Comparison of ENCODE assay signal across 8 mouse cellular contexts in genomic region chr15:99819109-99819440, GRCm38 (mm10). TPM values are rescaled to one million over a fixed set of nuclear protein-coding genes. Genes with fewer than 3 reads are reported as not detected.
A peak's percentile ranks its signal among the peaks of the same experiment; 100 is the strongest.
DNase-seq lines count a peak whose midpoint lies in the region; ATAC-seq and TF ChIP-seq lines count a peak whose summit lies in the region.

No protein-coding gene starts in this region.

- no peaks in the 10 kb centered on the region for H3K9me3 ChIP-seq in kidney, postnatal 0 days (replicated peaks; ENCODE audit: low read length)
- peaks cover 4% of the 10 kb centered on the region; the same call in 1 of the 2 replicates for H3K9me3 ChIP-seq in embryonic facial prominence, embryonic 13.5 days
- no peaks in the 10 kb centered on the region for H3K9me3 ChIP-seq in intestine, embryonic 15.5 days

- peak overlapping the region; percentile 61 for H3K4me2 ChIP-seq in kidney, postnatal 0 days (ENCODE audit: low read length)
- H3K4me2 ChIP-seq in embryonic facial prominence, embryonic 13.5 days = peak overlapping the region; percentile 71
- peak overlapping the region; percentile 57 for H3K4me2 ChIP-seq in intestine, embryonic 15.5 days (replicated peaks)
- H3K4me2 ChIP-seq in myocyte (ENCODE audit: low read depth) = peak overlapping the region; percentile 70

- H3K4me1 ChIP-seq in kidney, postnatal 0 days (replicated peaks; ENCODE audit: insufficient read depth, low read length) = peaks cover 19% of the 10 kb centered on the region; the same call in 1 of the 2 replicates
- H3K4me1 ChIP-seq in embryonic facial prominence, embryonic 13.5 days = peaks cover 30% of the 10 kb centered on the region
- H3K4me1 ChIP-seq in intestine, embryonic 15.5 days (replicated peaks) = peaks cover 14% of the 10 kb centered on the region; the same call in 1 of the 2 replicates

- TF ChIP-seq CTCF in kidney, postnatal 0 days (IDR thresholded peaks at IDR 0.05; ENCODE audit: low read depth) = no peak

- DNase-seq in kidney, postnatal 0 days (ENCODE audit: low spot score) = no peak
- DNase-seq in kidney, adult 18-20 months = no peak
- no peak for DNase-seq in layer of hippocampus, postnatal 14 days (ENCODE audit: low spot score in 2 of 2)
- no peak for DNase-seq in right cerebral cortex, postnatal 14 days

- no peaks in the 10 kb centered on the region for H3K36me3 ChIP-seq in kidney, postnatal 0 days (ENCODE audit: insufficient read depth, low read length)
- H3K36me3 ChIP-seq in embryonic facial prominence, embryonic 13.5 days = peaks cover 18% of the 10 kb centered on the region
- peaks cover 6% of the 10 kb centered on the region for H3K36me3 ChIP-seq in intestine, embryonic 15.5 days
- peaks cover 10% of the 10 kb centered on the region for H3K36me3 ChIP-seq in myocyte (ENCODE audit: control insufficient read depth, insufficient read depth)

- no peak for TF ChIP-seq POLR2A in myocyte (IDR thresholded peaks at IDR 0.05; ENCODE audit: insufficient read length, low read depth)

- peak overlapping the region; percentile 69 for H3K9ac ChIP-seq in kidney, postnatal 0 days (ENCODE audit: low read depth, low read length)
- H3K9ac ChIP-seq in embryonic facial prominence, embryonic 13.5 days = peak overlapping the region; percentile 89
- peak overlapping the region; percentile 56 for H3K9ac ChIP-seq in intestine, embryonic 15.5 days

- no peak for ATAC-seq in kidney, postnatal 0 days (replicated peaks; ENCODE audit: low FRiP score, low read depth)
- ATAC-seq in embryonic facial prominence, embryonic 13.5 days (ENCODE audit: insufficient number of reproducible peaks, insufficient read depth, low FRiP score, low TSS enrichment, low read depth) = no peak
- no peak for ATAC-seq in intestine, embryonic 15.5 days
- ATAC-seq in frontal cortex, adult (ENCODE audit: low TSS enrichment) = no peak

- 20% methylated on average over 6 of the region's 6 CpGs for WGBS in kidney, postnatal 0 days
- 3% methylated on average over 6 of the region's 6 CpGs for WGBS in embryonic facial prominence, embryonic 13.5 days
- WGBS in intestine, embryonic 15.5 days = 26% methylated on average over 6 of the region's 6 CpGs

- peak overlapping the region; percentile 51 for H3K4me3 ChIP-seq in kidney, postnatal 0 days (replicated peaks; ENCODE audit: low read depth, low read length)
- H3K4me3 ChIP-seq in embryonic facial prominence, embryonic 13.5 days = peak overlapping the region; percentile 71
- H3K4me3 ChIP-seq in intestine, embryonic 15.5 days (replicated peaks) = peak overlapping the region; percentile 44
- H3K4me3 ChIP-seq in myocyte = peak overlapping the region; percentile 72

- no peaks in the 10 kb centered on the region for H3K27me3 ChIP-seq in kidney, postnatal 0 days (ENCODE audit: insufficient read depth, low read length)
- H3K27me3 ChIP-seq in embryonic facial prominence, embryonic 13.5 days = no peaks in the 10 kb centered on the region
- no peaks in the 10 kb centered on the region for H3K27me3 ChIP-seq in intestine, embryonic 15.5 days (replicated peaks)
- H3K27me3 ChIP-seq in myocyte (ENCODE audit: control insufficient read depth, insufficient read depth, insufficient read length) = no peaks in the 10 kb centered on the region

- peaks cover 71% of the 10 kb centered on the region for H3K79me2 ChIP-seq in myocyte (ENCODE audit: control insufficient read depth, insufficient read depth)

- peak overlapping the region; percentile 46 for H3ac ChIP-seq in myocyte (ENCODE audit: control insufficient read depth, insufficient read length)

- H3K27ac ChIP-seq in kidney, postnatal 0 days = peak overlapping the region; percentile 92
- peak overlapping the region; percentile 100 for H3K27ac ChIP-seq in embryonic facial prominence, embryonic 13.5 days
- peak overlapping the region; percentile 87 for H3K27ac ChIP-seq in intestine, embryonic 15.5 days

TF ChIP-seq in myocyte, 11 proteins besides CTCF, POLR2A, EP300 and RAD21:
- TF ChIP-seq MYOG (IDR thresholded peaks at IDR 0.05; ENCODE audit: control insufficient read depth in 1 of 3, insufficient read depth in 1 of 3, insufficient read length in 2 of 3, low read depth in 2 of 3) (no peak), REST (IDR thresholded peaks at IDR 0.05; ENCODE audit: insufficient read depth, insufficient read length) (no peak), MAX (IDR thresholded peaks at IDR 0.05; ENCODE audit: low read depth) (no peak), TCF12 (IDR thresholded peaks at IDR 0.05; ENCODE audit: insufficient read depth, poor library complexity, severe bottlenecking) (no peak), USF1 (IDR thresholded peaks at IDR 0.05; ENCODE audit: low read depth) (no peak), TCF3 (IDR thresholded peaks at IDR 0.05; ENCODE audit: insufficient read length, low read depth) (no peak), E2F4 (IDR thresholded peaks at IDR 0.05; ENCODE audit: insufficient read depth) (no peak), SRF (IDR thresholded peaks at IDR 0.05; ENCODE audit: control insufficient read depth, insufficient read length, low read depth) (no peak), MYOD1 (IDR thresholded peaks at IDR 0.05; ENCODE audit: control insufficient read depth in 1 of 3, insufficient read length in 2 of 3, low read depth in 2 of 3) (no peak), CEBPB (IDR thresholded peaks at IDR 0.05; ENCODE audit: insufficient read depth, poor library complexity, severe bottlenecking) (no peak), POLR2AphosphoS2 (IDR thresholded peaks at IDR 0.05; ENCODE audit: insufficient read length, low read depth) (no peak)

RNA-seq across cellular contexts. Expression of gene Cers5, which starts 46.4 kb away (rescaled TPM):
- 60.8 and 63.2 TPM in 2 replicates for polyA plus RNA-seq in kidney, postnatal 0 days (2015; fragmentation: Nextera tagmentation; extraction: Ambion mirVana)
- polyA plus RNA-seq in embryonic facial prominence, embryonic 13.5 days (2015; fragmentation: Nextera tagmentation; extraction: Ambion mirVana) = 70.8 and 71.5 TPM in 2 replicates
- polyA plus RNA-seq in intestine, embryonic 15.5 days (2015; fragmentation: Nextera tagmentation; extraction: Ambion mirVana) = 48.1 and 49.5 TPM in 2 replicates
- polyA plus RNA-seq in myocyte (2012; fragmentation: generic; extraction: Trizol) = 68.6 TPM
- total RNA-seq in layer of hippocampus, postnatal 14 days (2021) = 10 to 100 TPM; 32.6 to 39.3 TPM

RNA-seq across cellular contexts. Expression of gene Lima1, which starts 56.2 kb away (rescaled TPM):
- 42.8 and 51.6 TPM in 2 replicates for polyA plus RNA-seq in kidney, postnatal 0 days (2015; fragmentation: Nextera tagmentation; extraction: Ambion mirVana)
- 98.4 and 105 TPM in 2 replicates for polyA plus RNA-seq in embryonic facial prominence, embryonic 13.5 days (2015; fragmentation: Nextera tagmentation; extraction: Ambion mirVana)
- polyA plus RNA-seq in intestine, embryonic 15.5 days (2015; fragmentation: Nextera tagmentation; extraction: Ambion mirVana) = 86.5 and 96.4 TPM in 2 replicates
- polyA plus RNA-seq in myocyte (2012; fragmentation: generic; extraction: Trizol) = 140 TPM
- 10 to 100 TPM; 18.6 to 18.7 TPM for total RNA-seq in layer of hippocampus, postnatal 14 days (2021)
